Mouse (Mus musculus): ENCODE data around the gene Fam107a. TPM values are rescaled to one million over a fixed set of nuclear protein-coding genes. Genes with fewer than 3 reads are reported as not detected.

Gene Fam107a
- polyA plus RNA-seq, 1 experiment from 2014 or later = 0.35 TPM

GRCm38 (mm10) chr14:8255076-8255729, 62.6 kb downstream of the Fam107a start:
- Histone ChIP-seq H3K9me3 (no peaks in the 10 kb centered on the region), H3K4me2 (no peak overlapping the region), H3K9ac (replicated peaks) (no peak overlapping the region), H3K27ac (no peak overlapping the region), H3K27me3 (no peaks in the 10 kb centered on the region; the same call in 1 of the 2 replicates), H3K4me1 (replicated peaks) (peaks cover 7% of the 10 kb centered on the region; the same call in 1 of the 2 replicates), H3K4me3 (replicated peaks) (no peak overlapping the region), H3K36me3 (no peaks in the 10 kb centered on the region)
- ATAC-seq (ENCODE audit: insufficient number of reproducible peaks, insufficient read depth, low FRiP score, low TSS enrichment, low read depth) = no peak
- WGBS = 75% methylated on average over 7 of the region's 7 CpGs

DNA sequence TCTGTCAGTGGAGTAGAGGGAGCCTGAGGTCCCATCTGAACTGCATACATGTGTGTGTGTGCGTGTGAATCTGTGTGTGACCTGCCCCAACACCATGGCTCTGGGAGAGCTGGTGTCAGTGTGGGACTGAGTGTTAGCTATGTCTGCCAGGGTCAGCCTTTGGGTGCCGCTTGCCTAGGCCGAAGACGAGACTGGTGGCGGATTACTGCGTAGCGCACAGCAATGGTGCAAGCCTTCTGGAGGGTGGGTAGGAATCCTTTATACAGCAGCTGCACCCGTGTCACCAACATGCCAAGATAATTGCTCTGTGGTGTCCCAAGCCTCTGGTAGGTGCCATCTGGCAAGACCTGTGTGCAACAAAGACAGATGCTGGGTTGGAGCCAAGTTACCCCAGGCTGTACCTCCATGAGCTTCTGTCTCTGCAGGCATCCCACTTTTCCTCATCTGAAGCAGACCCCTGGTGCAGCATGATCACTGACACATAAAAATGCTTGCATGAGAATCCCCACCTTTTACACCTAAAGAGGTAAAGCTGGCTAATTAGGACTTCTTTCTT, 66.4 kb downstream of the Fam107a start:
- no peak overlapping the region for H3K9ac ChIP-seq (replicated peaks)
- no peaks in the 10 kb centered on the region for H3K9me3 ChIP-seq
- 91% methylated on average over 8 of the region's 8 CpGs for WGBS
- no peak overlapping the region for H3K4me3 ChIP-seq (replicated peaks)
- no peak overlapping the region for H3K4me2 ChIP-seq
- no peak overlapping the region for H3K27ac ChIP-seq
- no peaks in the 10 kb centered on the region; the same call in 1 of the 2 replicates for H3K27me3 ChIP-seq
- no peaks in the 10 kb centered on the region for H3K4me1 ChIP-seq (replicated peaks)
- no peaks in the 10 kb centered on the region for H3K36me3 ChIP-seq
- ATAC-seq (ENCODE audit: insufficient number of reproducible peaks, insufficient read depth, low FRiP score, low TSS enrichment, low read depth) = no peak

- H3K4me2 ChIP-seq = no peak overlapping the region
- H3K9ac ChIP-seq (replicated peaks) = no peak overlapping the region
- no peak overlapping the region for H3K4me3 ChIP-seq (replicated peaks)
- WGBS = 76% methylated on average over 9 of the region's 9 CpGs
- H3K27me3 ChIP-seq = no peaks in the 10 kb centered on the region; the same call in 1 of the 2 replicates
- H3K4me1 ChIP-seq (replicated peaks) = no peaks in the 10 kb centered on the region
- no peak for ATAC-seq (ENCODE audit: insufficient number of reproducible peaks, insufficient read depth, low FRiP score, low TSS enrichment, low read depth)
- H3K9me3 ChIP-seq = no peaks in the 10 kb centered on the region
- no peak overlapping the region for H3K27ac ChIP-seq
- H3K36me3 ChIP-seq = no peaks in the 10 kb centered on the region
These were observed 67.5 kb downstream of the Fam107a start for GRCm38 (mm10) chr14:8250141-8250871.

DNA sequence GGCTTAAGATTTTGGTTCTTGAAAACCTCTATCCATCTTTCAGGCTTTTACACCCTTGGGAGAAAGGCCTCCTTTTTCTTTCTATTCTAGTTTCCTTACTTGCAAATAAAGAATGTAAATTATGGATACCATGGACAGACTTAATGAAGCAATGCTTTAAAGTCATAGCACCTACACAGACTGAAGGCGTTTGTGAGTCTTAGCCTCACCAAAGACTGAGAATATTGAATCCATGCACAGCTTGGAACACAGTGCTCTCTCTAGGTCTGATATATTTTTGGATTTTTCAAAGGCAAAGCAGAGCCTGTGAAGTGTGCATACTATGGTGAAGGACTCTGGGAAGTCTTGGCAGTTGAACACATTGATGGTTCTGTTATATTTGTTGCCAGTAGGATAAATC, 68.6 kb downstream of the Fam107a start:
- no peak overlapping the region for H3K9ac ChIP-seq (replicated peaks)
- no peaks in the 10 kb centered on the region for H3K36me3 ChIP-seq
- H3K27me3 ChIP-seq = no peaks in the 10 kb centered on the region; the same call in 1 of the 2 replicates
- ATAC-seq (ENCODE audit: insufficient number of reproducible peaks, insufficient read depth, low FRiP score, low TSS enrichment, low read depth) = no peak
- no peak overlapping the region for H3K27ac ChIP-seq
- no peaks in the 10 kb centered on the region for H3K9me3 ChIP-seq
- H3K4me2 ChIP-seq = no peak overlapping the region
- no peaks in the 10 kb centered on the region for H3K4me1 ChIP-seq (replicated peaks)
- WGBS = 79% methylated on average over 1 of the region's 1 CpGs
- H3K4me3 ChIP-seq (replicated peaks) = no peak overlapping the region

DNA sequence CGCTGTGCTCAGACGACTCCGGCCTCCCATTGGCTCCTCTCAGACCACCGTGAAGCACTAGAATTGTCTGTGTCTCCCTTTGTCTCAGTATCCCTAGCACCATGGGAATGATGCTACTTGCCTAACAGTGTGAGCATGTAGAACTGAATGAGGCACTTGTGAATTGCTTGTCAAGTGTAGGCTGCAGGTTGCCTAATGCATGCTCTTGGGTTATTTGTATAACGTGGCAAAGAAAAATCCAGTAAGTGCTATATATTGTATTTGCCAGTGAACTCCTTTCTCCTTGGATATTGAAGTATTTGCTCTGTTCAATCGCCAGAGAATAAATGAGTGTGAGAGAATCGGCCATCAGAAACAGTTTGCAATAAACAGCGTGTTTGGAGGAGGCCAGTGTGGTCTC, 70.9 kb downstream of the Fam107a start:
- H3K27me3 ChIP-seq = no peaks in the 10 kb centered on the region; the same call in 1 of the 2 replicates
- H3K36me3 ChIP-seq = no peaks in the 10 kb centered on the region
- 88% methylated on average over 8 of the region's 8 CpGs for WGBS
- no peak for ATAC-seq (ENCODE audit: insufficient number of reproducible peaks, insufficient read depth, low FRiP score, low TSS enrichment, low read depth)
- H3K9me3 ChIP-seq = no peaks in the 10 kb centered on the region
- H3K9ac ChIP-seq (replicated peaks) = no peak overlapping the region
- H3K4me2 ChIP-seq = no peak overlapping the region
- no peaks in the 10 kb centered on the region for H3K4me1 ChIP-seq (replicated peaks)
- H3K4me3 ChIP-seq (replicated peaks) = no peak overlapping the region
- no peak overlapping the region for H3K27ac ChIP-seq

Other genes with a start within 250 kb of the Fam107a start
- gene Rpp14, start 237.7 kb downstream of the Fam107a start, polyA plus RNA-seq (2016; fragmentation: Nextera tagmentation; extraction: Ambion mirVana) = 50.1 and 51.2 TPM in 2 replicates
- 22.8 and 23.0 TPM in 2 replicates for gene Pxk, start 219.8 kb downstream of the Fam107a start, polyA plus RNA-seq (2016; fragmentation: Nextera tagmentation; extraction: Ambion mirVana)
- gene Pdhb, start 145.0 kb downstream of the Fam107a start, polyA plus RNA-seq (2016; fragmentation: Nextera tagmentation; extraction: Ambion mirVana) = 200 TPM in 2 replicates
- gene Kctd6, start 103.9 kb downstream of the Fam107a start, polyA plus RNA-seq (2016; fragmentation: Nextera tagmentation; extraction: Ambion mirVana) = 16.1 and 21.7 TPM in 2 replicates
- not detected in 2 replicates for gene Acox2, start 58.7 kb downstream of the Fam107a start, polyA plus RNA-seq (2016; fragmentation: Nextera tagmentation; extraction: Ambion mirVana)
- 0.23 TPM in 1 of 2 replicates, not detected in the other for gene Oit1, start 60.7 kb upstream of the Fam107a start, polyA plus RNA-seq (2016; fragmentation: Nextera tagmentation; extraction: Ambion mirVana)

All from limb, embryonic 12.5 days (tissue).